Mouse (Mus musculus) hindbrain, embryonic 13.5 days (tissue): ENCODE measurements around the gene Anxa9. TPM values are rescaled to one million over a fixed set of nuclear protein-coding genes. Genes with fewer than 3 reads are reported as not detected.
"Not testable (repeated sequence)": the region's sequence is repeated elsewhere in the genome, so short reads cannot be mapped to it uniquely, and the experiment has no call there.

Experiments used
- ATAC-seq: fragments of 200-750 bp; cut with Nextera tagmentation; 2 replicates; pipeline ENCODE4 v1.8.0; 2017; ENCODE audit warnings: moderate TSS enrichment; ENCODE audit not compliant: low FRiP score
- H3K27ac ChIP-seq: fragments of 300-500 bp; sonication (generic); 2 replicates; pipeline ENCODE4 v1.5.1; 2015; ENCODE audit warnings: inconsistent platforms, mild to moderate bottlenecking, moderate library complexity
- H3K27me3 ChIP-seq: fragments of 300-500 bp; sonication (generic); 2 replicates; pipeline ENCODE4 v1.6.1; 2015; ENCODE audit warnings: mild to moderate bottlenecking, inconsistent platforms
- H3K36me3 ChIP-seq: fragments of 300-500 bp; sonication (generic); 2 replicates; pipeline ENCODE4 v1.6.1; 2015; ENCODE audit warnings: mild to moderate bottlenecking, inconsistent platforms
- H3K4me1 ChIP-seq: fragments of 300-500 bp; sonication (generic); replicated peaks from 2 replicates; pipeline ENCODE4 v1.6.1; 2015; ENCODE audit warnings: inconsistent platforms
- H3K4me2 ChIP-seq: fragments of 300-500 bp; sonication (generic); 2 replicates; pipeline ENCODE4 v1.6.1; 2015; ENCODE audit warnings: inconsistent platforms, mild to moderate bottlenecking, moderate library complexity
- H3K4me3 ChIP-seq: fragments of 300-500 bp; sonication (generic); 2 replicates; pipeline ENCODE4 v1.5.1; 2015; ENCODE audit warnings: mild to moderate bottlenecking, inconsistent platforms
- H3K9ac ChIP-seq: fragments of 300-500 bp; sonication (generic); 2 replicates; pipeline ENCODE4 v1.6.1; 2015; ENCODE audit warnings: mild to moderate bottlenecking, inconsistent platforms
- H3K9me3 ChIP-seq: fragments of 300-500 bp; sonication (generic); 2 replicates; pipeline ENCODE4 v1.6.1; 2016; ENCODE audit warnings: inconsistent platforms
- WGBS: fragments of 180-500 bp; shearing (Covaris S2); methylation state at CpG from one replicate; pipeline ENCODE4 v1.1.7; 2015; 5-methylcytosine and 5-hydroxymethylcytosine counted together
- polyA plus RNA-seq: library from polyadenylated mRNA; unstranded; fragments of >200 nt; fragmentation: Nextera tagmentation; extraction: Ambion mirVana; gene quantifications from 2 replicates; pipeline ENCODE4 v1.2.1, GENCODE M21; 2015

Gene Anxa9
- 0.31 and 0.38 TPM in 2 replicates for polyA plus RNA-seq

DNA sequence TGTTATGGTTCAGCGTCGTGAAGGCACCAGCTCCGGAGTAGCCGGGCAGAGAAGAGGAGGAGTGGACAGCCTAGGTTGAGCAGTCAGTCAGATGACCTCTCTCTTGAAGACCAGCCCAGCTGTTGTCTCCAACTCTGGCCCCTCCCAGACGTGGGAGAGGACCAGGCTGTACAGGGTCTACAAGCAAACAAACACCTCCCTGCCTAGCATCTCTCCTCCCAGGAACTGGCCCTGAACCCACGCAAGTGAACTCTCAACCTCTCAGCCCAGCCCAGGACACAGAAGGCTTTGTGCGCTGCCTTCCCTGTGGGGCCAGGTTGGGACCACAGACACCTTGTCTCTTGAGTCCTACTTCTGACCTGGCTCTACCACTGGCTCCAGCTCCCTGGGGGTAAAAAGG is at the start of gene Anxa9:
Anxa9 (minus strand) TSS at position 77 of the 400 bp plus-strand sequence.
- Histone ChIP-seq H3K4me3 (no peak within 1 kb of the TSS), H3K9ac (0 out of 2 replicates have a peak within 1 kb of the TSS, but pooled peaks have one; percentile 35), H3K27ac (no peak within 1 kb of the TSS), H3K4me1 (no peaks in the 10 kb centered on the region), H3K27me3 (no peaks in the 10 kb centered on the region), H3K36me3 (no peaks in the 10 kb centered on the region), H3K9me3 (no peaks in the 10 kb centered on the region), H3K4me2 (no peak within 1 kb of the TSS)
- no peak for ATAC-seq
- 69% methylated on average over 7 of the region's 7 CpGs for WGBS

DNA sequence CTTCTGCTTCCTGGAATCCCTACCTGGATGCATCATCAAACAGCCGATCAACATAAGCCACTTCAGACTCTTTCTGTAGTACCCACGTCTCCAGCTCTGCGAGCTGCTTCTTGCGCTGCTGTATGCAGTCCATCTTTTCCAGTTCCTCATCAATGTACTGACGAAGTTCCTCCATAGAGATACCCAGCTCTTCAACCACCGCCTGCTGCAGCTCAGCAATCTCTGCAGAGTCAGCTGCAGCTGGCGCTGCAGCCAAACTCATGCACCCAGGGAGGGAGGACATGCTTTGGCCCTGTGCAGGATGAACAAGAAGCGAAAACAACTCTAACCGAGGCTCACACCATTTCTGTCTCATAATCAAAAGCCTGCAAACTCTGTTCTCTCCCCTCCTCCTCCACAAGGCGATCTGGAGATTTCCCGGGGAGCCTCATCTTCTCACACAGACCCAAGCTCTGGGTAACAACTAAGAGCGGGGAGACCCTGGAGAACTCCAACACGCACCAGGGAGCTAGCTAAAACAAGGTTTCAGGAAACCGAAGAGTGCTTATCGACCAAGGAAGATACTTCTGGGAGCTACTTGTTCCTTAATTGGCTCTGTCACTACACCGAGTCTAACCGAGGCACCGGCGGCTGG is 49.1 kb upstream of the Anxa9 start:
- not testable (repeated sequence) for H3K4me1 ChIP-seq, H3K27ac ChIP-seq, H3K9ac ChIP-seq, H3K9me3 ChIP-seq, H3K27me3 ChIP-seq
- peaks cover 24% of the 10 kb centered on the region for H3K36me3 ChIP-seq
- H3K4me3 ChIP-seq: peak overlapping the region; percentile 53
- WGBS: 31% methylated on average over 10 of the region's 19 CpGs
- peak; percentile 3; the same call in 1 of the 2 replicates for ATAC-seq
- peak overlapping the region; percentile 51 for H3K4me2 ChIP-seq

DNA sequence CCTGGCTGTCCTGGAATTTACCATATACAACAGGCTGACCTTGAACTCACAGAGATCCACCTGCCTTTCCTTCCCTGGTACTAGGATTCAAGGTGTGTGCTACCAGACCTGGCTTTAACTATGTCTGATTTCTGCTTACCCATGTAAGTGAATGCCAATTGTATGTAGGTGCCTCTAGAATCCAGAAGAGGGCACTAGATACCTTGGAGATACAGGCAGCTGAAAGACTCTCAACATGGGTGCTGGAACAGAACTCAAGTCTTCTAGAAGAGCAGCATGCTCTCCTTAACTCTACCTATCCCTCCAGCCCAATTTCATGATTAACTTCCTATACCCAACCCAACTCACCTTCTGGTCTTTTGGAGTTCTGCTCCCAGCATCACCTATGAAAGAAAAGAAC is 42.5 kb upstream of the Anxa9 start:
- Histone ChIP-seq H3K9me3 (no peaks in the 10 kb centered on the region), H3K36me3 (peaks cover 82% of the 10 kb centered on the region), H3K4me3 (no peak overlapping the region), H3K9ac (no peak overlapping the region), H3K4me2 (no peak overlapping the region), H3K4me1 (no peaks in the 10 kb centered on the region), H3K27me3 (no peaks in the 10 kb centered on the region), H3K27ac (no peak overlapping the region)
- ATAC-seq: no peak

DNA sequence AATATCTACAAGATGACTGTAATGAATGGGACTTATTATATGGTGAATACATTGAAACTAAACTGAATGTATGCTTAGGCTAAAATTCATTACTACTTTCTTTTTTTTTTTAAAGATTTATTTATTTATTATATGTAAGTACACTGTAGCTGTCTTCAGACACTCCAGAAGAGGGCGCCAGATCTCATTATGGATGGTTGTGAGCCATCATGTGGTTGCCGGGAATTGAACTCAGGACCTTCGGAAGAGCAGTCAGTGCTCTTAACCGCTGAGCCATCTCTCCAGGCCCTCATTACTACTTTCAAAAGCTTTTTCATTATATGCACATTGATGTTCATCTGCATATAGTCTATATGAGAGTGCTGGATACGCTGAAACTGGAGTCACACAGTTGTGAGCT is 41.4 kb upstream of the Anxa9 start:
- 90% methylated on average over 5 of the region's 5 CpGs for WGBS
- H3K4me1 ChIP-seq, ATAC-seq, H3K9me3 ChIP-seq, H3K27ac ChIP-seq, H3K4me2 ChIP-seq, H3K27me3 ChIP-seq, H3K4me3 ChIP-seq, H3K9ac ChIP-seq: not testable (repeated sequence)
- H3K36me3 ChIP-seq: peaks cover 84% of the 10 kb centered on the region

DNA sequence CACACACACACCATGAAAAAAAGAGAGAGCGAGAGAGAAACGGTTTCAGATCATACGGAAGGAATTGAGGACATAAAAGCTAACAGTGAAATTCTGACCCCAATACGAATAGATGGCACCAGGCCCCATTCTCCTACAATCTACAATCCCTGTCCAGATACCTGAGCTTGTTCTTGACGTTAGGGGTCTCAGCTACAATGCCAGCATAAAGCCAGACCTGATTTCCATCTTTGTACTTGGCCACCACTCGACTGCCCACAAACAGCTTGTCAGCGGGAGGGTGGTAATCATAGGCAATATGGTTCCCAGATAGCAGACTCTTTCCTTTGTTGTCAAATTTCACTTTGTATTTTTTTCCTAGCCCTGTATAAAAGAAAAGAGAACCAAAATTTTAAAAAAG is 39.5 kb upstream of the Anxa9 start:
- Histone ChIP-seq H3K4me3 (no peak overlapping the region), H3K36me3 (peaks cover 90% of the 10 kb centered on the region), H3K27me3 (no peaks in the 10 kb centered on the region), H3K4me2 (no peak overlapping the region), H3K9me3 (no peaks in the 10 kb centered on the region), H3K27ac (no peak overlapping the region), H3K4me1 (no peaks in the 10 kb centered on the region), H3K9ac (no peak overlapping the region)
- ATAC-seq: no peak
- WGBS: 94% methylated on average over 7 of the region's 7 CpGs

DNA sequence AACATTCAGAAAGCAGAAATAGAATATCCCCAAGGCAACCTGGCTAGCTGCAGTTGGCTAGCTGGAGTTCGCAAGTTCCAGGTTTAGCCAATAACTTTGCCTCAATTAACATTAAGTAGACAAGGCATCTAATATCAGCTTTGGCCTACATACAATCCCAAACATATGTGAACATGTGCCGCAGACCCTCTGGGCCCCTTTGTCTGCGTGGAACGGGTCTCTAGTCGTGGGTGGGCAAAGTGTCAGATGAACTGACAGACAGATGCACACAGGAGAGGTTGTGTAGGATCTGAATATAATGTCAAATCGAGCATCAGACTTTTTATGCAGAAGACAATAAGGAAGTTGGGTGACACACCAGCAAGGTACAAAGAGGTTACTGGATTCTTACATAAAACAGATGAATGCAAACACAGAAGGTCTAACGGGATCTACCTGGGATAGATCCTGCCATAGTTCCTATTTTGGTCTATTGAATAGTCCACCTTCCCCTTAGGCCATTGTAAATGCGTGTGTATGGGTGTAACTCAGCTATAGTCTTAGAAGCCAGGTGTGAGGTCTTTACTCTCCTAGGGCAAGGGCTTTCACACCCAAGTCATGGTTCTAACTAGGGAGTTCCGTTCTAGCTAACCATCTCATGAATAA is 36.5 kb upstream of the Anxa9 start:
- H3K9ac ChIP-seq, H3K27me3 ChIP-seq, H3K9me3 ChIP-seq, H3K4me2 ChIP-seq, H3K4me3 ChIP-seq, ATAC-seq, H3K27ac ChIP-seq, H3K4me1 ChIP-seq: not testable (repeated sequence)
- peaks cover 92% of the 10 kb centered on the region for H3K36me3 ChIP-seq
- 95% methylated on average over 9 of the region's 9 CpGs for WGBS

DNA sequence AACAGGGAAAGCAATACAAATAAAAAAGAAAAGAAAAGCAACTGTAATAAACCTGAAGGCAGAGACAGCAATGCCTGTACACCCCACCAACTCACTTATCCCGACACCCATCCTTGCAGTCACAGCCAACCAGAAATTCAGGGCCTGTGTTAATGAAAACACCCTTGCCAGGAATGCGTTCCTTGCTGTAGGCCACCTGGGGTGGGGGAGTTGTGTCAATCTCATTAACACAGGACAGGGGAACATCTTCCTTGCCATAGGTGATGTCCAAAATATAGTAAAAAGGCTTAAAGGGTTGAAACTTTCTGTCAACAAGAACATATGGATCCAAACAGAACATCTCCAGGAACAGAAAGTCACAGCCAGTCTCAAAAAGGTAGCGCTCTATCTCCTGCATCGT is 31.3 kb upstream of the Anxa9 start:
- H3K36me3 ChIP-seq: peaks cover 98% of the 10 kb centered on the region
- no peaks in the 10 kb centered on the region for H3K4me1 ChIP-seq
- no peak overlapping the region for H3K27ac ChIP-seq
- ATAC-seq: no peak
- no peak overlapping the region for H3K4me3 ChIP-seq
- H3K4me2 ChIP-seq: no peak overlapping the region
- H3K9ac ChIP-seq: no peak overlapping the region
- 88% methylated on average over 4 of the region's 4 CpGs for WGBS
- H3K9me3 ChIP-seq: no peaks in the 10 kb centered on the region
- no peaks in the 10 kb centered on the region for H3K27me3 ChIP-seq

DNA sequence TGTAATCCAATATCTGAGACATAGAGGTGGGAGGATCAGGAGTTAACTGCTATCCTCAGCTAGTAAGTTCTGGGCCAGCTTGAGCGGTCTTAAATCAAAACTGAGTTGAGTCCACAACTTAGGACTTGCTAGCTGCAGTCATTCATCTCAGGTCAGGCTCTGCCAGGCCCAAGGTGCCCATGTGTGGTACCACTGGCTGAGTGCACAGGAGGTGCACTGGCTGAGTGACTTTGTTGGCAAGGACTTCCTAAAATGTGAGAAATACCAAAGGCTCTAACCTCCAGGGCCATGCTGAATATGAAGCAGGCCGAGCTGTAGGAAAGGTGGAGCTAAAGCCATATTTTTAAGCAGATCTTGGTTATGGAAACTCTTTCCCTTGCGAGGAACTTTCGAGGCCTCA is 30.4 kb upstream of the Anxa9 start:
- no peak for ATAC-seq
- H3K36me3 ChIP-seq: peaks cover 98% of the 10 kb centered on the region
- H3K27ac ChIP-seq: no peak overlapping the region
- no peaks in the 10 kb centered on the region for H3K27me3 ChIP-seq
- H3K4me1 ChIP-seq: no peaks in the 10 kb centered on the region
- no peak overlapping the region for H3K4me2 ChIP-seq
- 98% methylated on average over 4 of the region's 4 CpGs for WGBS
- no peaks in the 10 kb centered on the region for H3K9me3 ChIP-seq
- no peak overlapping the region for H3K4me3 ChIP-seq
- no peak overlapping the region for H3K9ac ChIP-seq

DNA sequence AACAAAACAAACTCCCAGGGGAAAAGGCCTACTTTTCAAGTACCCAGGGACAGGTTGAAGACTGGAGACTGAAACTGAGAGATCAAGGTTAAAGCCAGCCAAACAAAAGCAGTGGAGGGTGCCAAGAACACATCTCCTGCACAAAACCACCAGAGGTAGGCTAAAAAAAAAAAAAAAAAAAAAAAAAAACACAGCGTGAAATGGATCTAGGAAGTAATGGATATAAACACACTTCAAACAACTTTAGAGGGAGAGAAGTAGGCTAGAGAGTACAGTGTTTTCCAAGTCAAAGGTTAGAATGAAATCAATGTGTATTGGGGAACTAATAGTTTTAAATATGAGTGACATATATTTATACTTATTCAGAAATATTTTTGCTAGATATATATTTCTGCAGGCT is 24.6 kb upstream of the Anxa9 start:
- 88% methylated on average over 1 of the region's 1 CpGs for WGBS
- H3K36me3 ChIP-seq: peaks cover 91% of the 10 kb centered on the region
- no peak overlapping the region for H3K27ac ChIP-seq
- no peak overlapping the region for H3K9ac ChIP-seq
- no peaks in the 10 kb centered on the region for H3K4me1 ChIP-seq
- no peaks in the 10 kb centered on the region for H3K27me3 ChIP-seq
- ATAC-seq: no peak
- no peaks in the 10 kb centered on the region for H3K9me3 ChIP-seq
- no peak overlapping the region for H3K4me2 ChIP-seq
- no peak overlapping the region for H3K4me3 ChIP-seq

DNA sequence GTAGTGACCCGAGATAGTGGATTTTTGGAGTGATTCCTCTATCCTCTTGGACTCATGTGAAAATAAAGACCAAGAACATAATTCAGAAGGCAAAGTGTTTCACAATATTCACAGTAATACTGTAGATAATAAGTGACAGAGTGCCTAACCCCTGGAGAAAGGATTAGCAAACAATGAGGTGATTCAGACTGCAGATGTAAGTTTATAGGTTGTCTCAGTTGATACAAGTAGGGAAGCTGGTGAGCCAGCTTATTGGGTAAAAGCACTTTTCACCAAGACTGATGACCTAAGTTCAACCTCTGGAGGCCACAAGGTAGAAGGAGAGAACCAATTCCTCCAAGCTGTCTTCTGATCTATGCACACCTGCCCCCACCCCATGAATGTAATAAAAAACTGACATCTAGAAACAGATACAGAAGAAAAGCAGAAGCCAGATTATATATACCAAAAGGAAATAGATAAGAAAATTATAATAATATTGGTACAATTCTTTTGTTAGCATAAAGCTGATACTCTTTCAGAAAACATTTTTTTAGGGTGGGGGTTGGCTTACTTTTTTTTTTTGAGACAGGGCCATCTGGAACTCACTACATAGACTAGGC is 21.9 kb upstream of the Anxa9 start:
- Histone ChIP-seq H3K4me3 (no peak overlapping the region), H3K27ac (no peak overlapping the region), H3K27me3 (no peaks in the 10 kb centered on the region), H3K4me2 (no peak overlapping the region), H3K9ac (no peak overlapping the region), H3K4me1 (no peaks in the 10 kb centered on the region), H3K36me3 (peaks cover 94% of the 10 kb centered on the region), H3K9me3 (no peaks in the 10 kb centered on the region)
- 93% methylated on average over 1 of the region's 1 CpGs for WGBS
- no peak for ATAC-seq

DNA sequence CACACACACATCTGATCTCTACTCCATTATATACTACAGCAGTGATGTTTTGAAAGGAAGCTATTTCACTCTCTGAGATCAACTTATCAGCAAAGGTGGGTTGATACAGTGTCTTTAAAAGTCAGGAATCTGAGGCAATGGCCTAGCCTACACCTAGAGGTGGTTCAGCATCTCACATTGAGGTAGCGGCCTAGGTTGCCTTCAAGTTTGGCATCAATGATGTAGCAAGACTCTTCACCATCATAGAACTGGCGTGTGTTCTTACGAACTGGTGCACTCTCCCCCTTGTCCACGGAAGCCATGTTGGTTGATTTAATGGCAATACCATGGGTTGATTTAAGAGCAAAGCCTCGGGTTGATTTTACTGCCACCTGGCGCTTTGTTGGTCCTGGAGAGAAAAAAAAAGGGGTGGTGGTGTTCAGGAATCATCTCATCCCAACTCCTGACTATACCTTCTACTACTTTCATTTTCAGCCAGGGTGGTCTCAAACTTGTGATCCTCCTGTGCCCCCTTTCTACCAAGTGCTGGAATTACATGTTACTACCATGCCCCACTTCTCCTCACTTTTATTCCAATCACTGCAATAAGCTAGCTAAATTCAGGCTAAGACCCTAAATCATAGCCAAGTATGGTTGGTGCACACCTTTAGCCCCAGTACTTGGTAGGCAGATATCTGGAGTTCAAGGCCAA is 17.6 kb upstream of the Anxa9 start:
- peaks cover 95% of the 10 kb centered on the region for H3K36me3 ChIP-seq
- ATAC-seq: no peak
- no peaks in the 10 kb centered on the region for H3K4me1 ChIP-seq
- no peak overlapping the region for H3K4me2 ChIP-seq
- no peak overlapping the region for H3K9ac ChIP-seq
- H3K9me3 ChIP-seq: no peaks in the 10 kb centered on the region
- H3K27me3 ChIP-seq: no peaks in the 10 kb centered on the region
- H3K27ac ChIP-seq: no peak overlapping the region
- WGBS: 95% methylated on average over 6 of the region's 6 CpGs
- H3K4me3 ChIP-seq: no peak overlapping the region

DNA sequence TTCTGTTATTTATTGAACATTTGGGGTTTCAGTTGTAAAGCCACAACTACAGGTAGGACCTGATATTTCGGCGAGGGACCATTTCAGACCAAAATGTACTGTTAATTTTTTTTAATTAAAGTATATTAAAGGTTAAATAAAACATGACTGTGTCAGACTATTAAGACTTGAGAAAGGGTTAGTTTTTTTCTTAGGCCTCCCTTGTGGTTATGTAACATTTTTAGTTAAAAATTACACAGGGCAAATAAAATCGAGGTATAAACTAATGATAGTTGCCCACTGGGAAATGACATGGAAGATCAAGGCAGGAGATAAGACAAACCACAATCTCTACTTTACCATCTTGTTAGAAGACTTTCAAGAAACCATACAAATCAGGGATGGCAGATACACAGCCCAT is 16.5 kb upstream of the Anxa9 start:
- H3K9me3 ChIP-seq: no peaks in the 10 kb centered on the region
- H3K4me2 ChIP-seq: no peak overlapping the region
- no peak for ATAC-seq
- H3K36me3 ChIP-seq: peaks cover 84% of the 10 kb centered on the region
- no peak overlapping the region for H3K27ac ChIP-seq
- no peaks in the 10 kb centered on the region for H3K27me3 ChIP-seq
- no peak overlapping the region for H3K4me3 ChIP-seq
- WGBS: 93% methylated on average over 3 of the region's 3 CpGs
- H3K9ac ChIP-seq: no peak overlapping the region
- H3K4me1 ChIP-seq: peaks cover 9% of the 10 kb centered on the region
